Mouse (Mus musculus): ENCODE data around the gene Krt87. TPM values are rescaled to one million over a fixed set of nuclear protein-coding genes. Genes with fewer than 3 reads are reported as not detected.

Gene Krt87
- total and polyA plus RNA-seq, 2 experiments from 2014 or later, result 0.84 to 1.2 TPM

GRCm38 (mm10) chr15:101479007-101479665 is 40.5 kb upstream of the Krt87 start:
- Histone ChIP-seq H3K27ac (ENCODE audit: low read depth, low read length) (no peak overlapping the region), H3K4me2 (ENCODE audit: low read depth, low read length, poor library complexity, severe bottlenecking) (peak overlapping the region; percentile 51), H3K9me3 (ENCODE audit: low read length) (no peaks in the 10 kb centered on the region), H3K4me1 (ENCODE audit: insufficient read depth, low read length) (peaks cover 4% of the 10 kb centered on the region; the same call in 1 of the 2 replicates), H3K9ac (replicated peaks; ENCODE audit: low read length, poor library complexity, severe bottlenecking) (0 out of 2 replicates have a peak overlapping the region, but pooled peaks have one; percentile 2), H3K27me3 (ENCODE audit: insufficient read depth, low read length) (no peaks in the 10 kb centered on the region; the same call in 1 of the 2 replicates), H3K4me3 (ENCODE audit: low read depth, low read length) (peak overlapping the region; percentile 11; the same call in 1 of the 2 replicates), H3K36me3 (ENCODE audit: insufficient read depth, low read length) (no peaks in the 10 kb centered on the region)
- DNase-seq (ENCODE audit: low spot score) (peak; percentile 24), ATAC-seq (ENCODE audit: low FRiP score) (no peak)
- peak; percentile 69 for TF ChIP-seq CTCF (IDR thresholded peaks at IDR 0.05)
- 8% methylated on average over 31 of the region's 31 CpGs for WGBS

GRCm38 (mm10) chr15:101472952-101473528 is 34.4 kb upstream of the Krt87 start, which contains the start of gene Krt86:
Gene Krt86 (plus strand): TSS chr15:101473478.
- H3K4me2 ChIP-seq (ENCODE audit: low read depth, low read length, poor library complexity, severe bottlenecking), result no peak within 1 kb of the TSS
- no peak within 1 kb of the TSS for H3K4me3 ChIP-seq (ENCODE audit: low read depth, low read length)
- no peaks in the 10 kb centered on the region for H3K36me3 ChIP-seq (ENCODE audit: insufficient read depth, low read length)
- no peak within 1 kb of the TSS for H3K27ac ChIP-seq (ENCODE audit: low read depth, low read length)
- no peaks in the 10 kb centered on the region for H3K9me3 ChIP-seq (ENCODE audit: low read length)
- no peak for TF ChIP-seq CTCF (IDR thresholded peaks at IDR 0.05)
- no peaks in the 10 kb centered on the region for H3K4me1 ChIP-seq (ENCODE audit: insufficient read depth, low read length)
- H3K27me3 ChIP-seq (ENCODE audit: insufficient read depth, low read length), result no peaks in the 10 kb centered on the region; the same call in 1 of the 2 replicates
- no peak within 1 kb of the TSS for H3K9ac ChIP-seq (replicated peaks; ENCODE audit: low read length, poor library complexity, severe bottlenecking)
- no peak for DNase-seq (ENCODE audit: low spot score)
- WGBS, result 39% methylated on average over 10 of the region's 10 CpGs
- ATAC-seq (ENCODE audit: low FRiP score), result no peak

- no peak for TF ChIP-seq CTCF (IDR thresholded peaks at IDR 0.05)
- H3K9ac ChIP-seq (replicated peaks; ENCODE audit: low read length, poor library complexity, severe bottlenecking), result no peak overlapping the region
Measured at GRCm38 (mm10) chr15:101469093-101469492, 30.5 kb upstream of the Krt87 start.

GRCm38 (mm10) chr15:101463651-101464050 is 25.0 kb upstream of the Krt87 start, which contains the start of gene Krt81:
Gene Krt81 (minus strand): TSS chr15:101463751.
- H3K27ac ChIP-seq (ENCODE audit: low read depth, low read length), result no peak within 1 kb of the TSS
- WGBS, result 81% methylated on average over 13 of the region's 13 CpGs
- no peak for ATAC-seq (ENCODE audit: low FRiP score)

More at GRCm38 (mm10) chr15:101469093-101469492, 30.5 kb upstream of the Krt87 start:
- Histone ChIP-seq H3K4me1 (ENCODE audit: insufficient read depth, low read length) (no peaks in the 10 kb centered on the region), H3K27me3 (ENCODE audit: insufficient read depth, low read length) (0 out of 2 replicates have a peak, but pooled peaks cover 3% of the 10 kb centered on the region), H3K4me2 (ENCODE audit: low read depth, low read length, poor library complexity, severe bottlenecking) (no peak overlapping the region), H3K36me3 (ENCODE audit: insufficient read depth, low read length) (no peaks in the 10 kb centered on the region), H3K27ac (ENCODE audit: low read depth, low read length) (no peak overlapping the region), H3K4me3 (ENCODE audit: low read depth, low read length) (no peak overlapping the region), H3K9me3 (ENCODE audit: low read length) (no peaks in the 10 kb centered on the region)
- DNase-seq (ENCODE audit: low spot score), result no peak
- ATAC-seq (ENCODE audit: low FRiP score), result no peak
- 88% methylated on average over 4 of the region's 4 CpGs for WGBS

GRCm38 (mm10) chr15:101459283-101459682 is 20.7 kb upstream of the Krt87 start:
- Histone ChIP-seq H3K9ac (replicated peaks; ENCODE audit: low read length, poor library complexity, severe bottlenecking) (no peak overlapping the region), H3K27me3 (ENCODE audit: insufficient read depth, low read length) (no peaks in the 10 kb centered on the region), H3K4me2 (ENCODE audit: low read depth, low read length, poor library complexity, severe bottlenecking) (no peak overlapping the region), H3K4me3 (ENCODE audit: low read depth, low read length) (no peak overlapping the region), H3K36me3 (ENCODE audit: insufficient read depth, low read length) (no peaks in the 10 kb centered on the region), H3K27ac (ENCODE audit: low read depth, low read length) (no peak overlapping the region), H3K4me1 (ENCODE audit: insufficient read depth, low read length) (peaks cover 5% of the 10 kb centered on the region; the same call in 1 of the 2 replicates), H3K9me3 (ENCODE audit: low read length) (no peaks in the 10 kb centered on the region)
- no peak; the same call in 1 of the 2 replicates for TF ChIP-seq CTCF (IDR thresholded peaks at IDR 0.05)
- WGBS, result 86% methylated on average over 14 of the region's 14 CpGs
- no peak for ATAC-seq (ENCODE audit: low FRiP score)
- DNase-seq (ENCODE audit: low spot score), result no peak

More at GRCm38 (mm10) chr15:101463651-101464050, 25.0 kb upstream of the Krt87 start, which contains the start of gene Krt81:
- H3K9me3 ChIP-seq (ENCODE audit: low read length), result no peaks in the 10 kb centered on the region
- TF ChIP-seq CTCF (IDR thresholded peaks at IDR 0.05), result no peak
- H3K4me3 ChIP-seq (ENCODE audit: low read depth, low read length), result no peak within 1 kb of the TSS
- 0 out of 2 replicates have a peak, but pooled peaks cover 3% of the 10 kb centered on the region for H3K27me3 ChIP-seq (ENCODE audit: insufficient read depth, low read length)
- H3K36me3 ChIP-seq (ENCODE audit: insufficient read depth, low read length), result no peaks in the 10 kb centered on the region
- no peak for DNase-seq (ENCODE audit: low spot score)
- H3K4me1 ChIP-seq (ENCODE audit: insufficient read depth, low read length), result peaks cover 4% of the 10 kb centered on the region; the same call in 1 of the 2 replicates
- H3K9ac ChIP-seq (replicated peaks; ENCODE audit: low read length, poor library complexity, severe bottlenecking), result no peak within 1 kb of the TSS
- no peak within 1 kb of the TSS for H3K4me2 ChIP-seq (ENCODE audit: low read depth, low read length, poor library complexity, severe bottlenecking)

All from midbrain, postnatal 0 days (tissue).